Mouse (Mus musculus): Measurements from ENCODE around the gene Mmp15. TPM values are rescaled to one million over a fixed set of nuclear protein-coding genes. Genes with fewer than 3 reads are reported as not detected.
"Not testable (repeated sequence)": the region's sequence is repeated elsewhere in the genome, so short reads cannot be mapped to it uniquely, and the experiment has no call there.

The Mmp15 gene
- polyA plus RNA-seq, 1 experiment from 2014 or later: 10.3 TPM

- 57% methylated on average over 20 of the region's 20 CpGs for WGBS
- ATAC-seq: no peak
- no peaks in the 10 kb centered on the region for H3K9me3 ChIP-seq (replicated peaks; ENCODE audit: control insufficient read depth, low read length)
- H3K4me1 ChIP-seq (ENCODE audit: control insufficient read depth, insufficient read depth, low read length): no peaks in the 10 kb centered on the region
- no peak for DNase-seq (ENCODE audit: low spot score)
- H3K9ac ChIP-seq (ENCODE audit: low read length): no peak overlapping the region
- H3K36me3 ChIP-seq (ENCODE audit: control insufficient read depth, insufficient read depth, low read length): peaks cover 54% of the 10 kb centered on the region
- H3K27me3 ChIP-seq (replicated peaks; ENCODE audit: control insufficient read depth, insufficient read depth, low read length): no peaks in the 10 kb centered on the region
- no peak overlapping the region for H3K4me2 ChIP-seq (ENCODE audit: low read length)
- H3K27ac ChIP-seq (ENCODE audit: low read depth, low read length): no peak overlapping the region
- H3K4me3 ChIP-seq (ENCODE audit: low read depth, low read length): no peak overlapping the region
These were observed 17.7 kb downstream of the Mmp15 start for GRCm38 (mm10) chr8:95369581-95370326.

GRCm38 (mm10) chr8:95373389-95374002 lies 21.4 kb downstream of the Mmp15 start:
- no peak for ATAC-seq
- no peak overlapping the region for H3K4me3 ChIP-seq (ENCODE audit: low read depth, low read length)
- H3K9me3 ChIP-seq (replicated peaks; ENCODE audit: control insufficient read depth, low read length): no peaks in the 10 kb centered on the region
- WGBS: 87% methylated on average over 12 of the region's 12 CpGs
- H3K4me1 ChIP-seq (ENCODE audit: control insufficient read depth, insufficient read depth, low read length): no peaks in the 10 kb centered on the region
- H3K9ac ChIP-seq (ENCODE audit: low read length): no peak overlapping the region
- no peak overlapping the region for H3K27ac ChIP-seq (ENCODE audit: low read depth, low read length)
- DNase-seq (ENCODE audit: low spot score): no peak
- H3K27me3 ChIP-seq (replicated peaks; ENCODE audit: control insufficient read depth, insufficient read depth, low read length): no peaks in the 10 kb centered on the region
- H3K4me2 ChIP-seq (ENCODE audit: low read length): no peak overlapping the region
- peaks cover 46% of the 10 kb centered on the region for H3K36me3 ChIP-seq (ENCODE audit: control insufficient read depth, insufficient read depth, low read length)

GRCm38 (mm10) chr8:95374429-95374828 lies 22.4 kb downstream of the Mmp15 start:
- 82% methylated on average over 3 of the region's 3 CpGs for WGBS
- no peak overlapping the region for H3K4me2 ChIP-seq (ENCODE audit: low read length)
- H3K9me3 ChIP-seq (replicated peaks; ENCODE audit: control insufficient read depth, low read length): no peaks in the 10 kb centered on the region
- no peak for DNase-seq (ENCODE audit: low spot score)
- H3K4me1 ChIP-seq (ENCODE audit: control insufficient read depth, insufficient read depth, low read length): no peaks in the 10 kb centered on the region
- ATAC-seq: no peak
- H3K9ac ChIP-seq (ENCODE audit: low read length): no peak overlapping the region
- H3K27me3 ChIP-seq (replicated peaks; ENCODE audit: control insufficient read depth, insufficient read depth, low read length): no peaks in the 10 kb centered on the region
- peaks cover 38% of the 10 kb centered on the region for H3K36me3 ChIP-seq (ENCODE audit: control insufficient read depth, insufficient read depth, low read length)
- H3K4me3 ChIP-seq (ENCODE audit: low read depth, low read length): no peak overlapping the region
- no peak overlapping the region for H3K27ac ChIP-seq (ENCODE audit: low read depth, low read length)

- Histone ChIP-seq H3K36me3 (ENCODE audit: control insufficient read depth, insufficient read depth, low read length) (peaks cover 28% of the 10 kb centered on the region), H3K27ac (ENCODE audit: low read depth, low read length) (no peak overlapping the region), H3K4me2 (ENCODE audit: low read length) (no peak overlapping the region), H3K27me3 (replicated peaks; ENCODE audit: control insufficient read depth, insufficient read depth, low read length) (no peaks in the 10 kb centered on the region), H3K4me1 (ENCODE audit: control insufficient read depth, insufficient read depth, low read length) (no peaks in the 10 kb centered on the region), H3K9me3 (replicated peaks; ENCODE audit: control insufficient read depth, low read length) (no peaks in the 10 kb centered on the region), H3K4me3 (ENCODE audit: low read depth, low read length) (no peak overlapping the region), H3K9ac (ENCODE audit: low read length) (no peak overlapping the region)
- no peak for ATAC-seq
- 89% methylated on average over 7 of the region's 7 CpGs for WGBS
- no peak for DNase-seq (ENCODE audit: low spot score)
These were observed 23.4 kb downstream of the Mmp15 start for GRCm38 (mm10) chr8:95375374-95375930.

- Histone ChIP-seq H3K4me2 (ENCODE audit: low read length) (no peak overlapping the region), H3K9me3 (replicated peaks; ENCODE audit: control insufficient read depth, low read length) (no peaks in the 10 kb centered on the region), H3K4me3 (ENCODE audit: low read depth, low read length) (no peak overlapping the region), H3K4me1 (ENCODE audit: control insufficient read depth, insufficient read depth, low read length) (no peaks in the 10 kb centered on the region), H3K27ac (ENCODE audit: low read depth, low read length) (no peak overlapping the region), H3K9ac (ENCODE audit: low read length) (no peak overlapping the region), H3K36me3 (ENCODE audit: control insufficient read depth, insufficient read depth, low read length) (peaks cover 19% of the 10 kb centered on the region), H3K27me3 (replicated peaks; ENCODE audit: control insufficient read depth, insufficient read depth, low read length) (no peaks in the 10 kb centered on the region)
- ATAC-seq (no peak), DNase-seq (ENCODE audit: low spot score) (no peak)
- WGBS: 84% methylated on average over 12 of the region's 12 CpGs
These were observed 24.4 kb downstream of the Mmp15 start for GRCm38 (mm10) chr8:95376309-95376999.

- H3K9ac ChIP-seq (ENCODE audit: low read length): no peak overlapping the region
- DNase-seq (ENCODE audit: low spot score) (no peak), ATAC-seq (no peak)
- peaks cover 12% of the 10 kb centered on the region for H3K36me3 ChIP-seq (ENCODE audit: control insufficient read depth, insufficient read depth, low read length)
- H3K4me2 ChIP-seq (ENCODE audit: low read length): no peak overlapping the region
- H3K4me1 ChIP-seq (ENCODE audit: control insufficient read depth, insufficient read depth, low read length): no peaks in the 10 kb centered on the region
- H3K9me3 ChIP-seq (replicated peaks; ENCODE audit: control insufficient read depth, low read length): no peaks in the 10 kb centered on the region
- no peak overlapping the region for H3K27ac ChIP-seq (ENCODE audit: low read depth, low read length)
- H3K27me3 ChIP-seq (replicated peaks; ENCODE audit: control insufficient read depth, insufficient read depth, low read length): no peaks in the 10 kb centered on the region
- WGBS: 89% methylated on average over 4 of the region's 4 CpGs
- no peak overlapping the region for H3K4me3 ChIP-seq (ENCODE audit: low read depth, low read length)
These were observed 25.0 kb downstream of the Mmp15 start for GRCm38 (mm10) chr8:95377101-95377500.

- Histone ChIP-seq H3K9ac (ENCODE audit: low read length) (no peak overlapping the region), H3K27ac (ENCODE audit: low read depth, low read length) (no peak overlapping the region), H3K4me2 (ENCODE audit: low read length) (no peak overlapping the region)
These were observed 25.8 kb downstream of the Mmp15 start for GRCm38 (mm10) chr8:95377863-95378291.

GRCm38 (mm10) chr8:95378928-95379327 lies 26.9 kb downstream of the Mmp15 start:
- not testable (repeated sequence) for DNase-seq (ENCODE audit: low spot score); H3K4me2 ChIP-seq (ENCODE audit: low read length); ATAC-seq; H3K27ac ChIP-seq (ENCODE audit: low read depth, low read length); H3K36me3 ChIP-seq (ENCODE audit: control insufficient read depth, insufficient read depth, low read length); H3K9me3 ChIP-seq (replicated peaks; ENCODE audit: control insufficient read depth, low read length); H3K27me3 ChIP-seq (replicated peaks; ENCODE audit: control insufficient read depth, insufficient read depth, low read length); H3K4me3 ChIP-seq (ENCODE audit: low read depth, low read length); H3K9ac ChIP-seq (ENCODE audit: low read length); H3K4me1 ChIP-seq (ENCODE audit: control insufficient read depth, insufficient read depth, low read length)
- 93% methylated on average over 11 of the region's 11 CpGs for WGBS

More at GRCm38 (mm10) chr8:95377863-95378291, 25.8 kb downstream of the Mmp15 start:
- no peak overlapping the region for H3K4me3 ChIP-seq (ENCODE audit: low read depth, low read length)
- DNase-seq (ENCODE audit: low spot score) (no peak), ATAC-seq (no peak)
- H3K36me3 ChIP-seq (ENCODE audit: control insufficient read depth, insufficient read depth, low read length): peaks cover 5% of the 10 kb centered on the region; the same call in 1 of the 2 replicates
- no peaks in the 10 kb centered on the region for H3K9me3 ChIP-seq (replicated peaks; ENCODE audit: control insufficient read depth, low read length)
- H3K4me1 ChIP-seq (ENCODE audit: control insufficient read depth, insufficient read depth, low read length): no peaks in the 10 kb centered on the region
- no peaks in the 10 kb centered on the region for H3K27me3 ChIP-seq (replicated peaks; ENCODE audit: control insufficient read depth, insufficient read depth, low read length)
- WGBS: 61% methylated on average over 7 of the region's 7 CpGs
